Mouse (Mus musculus): Measurements from ENCODE around the gene Rps26.

Gene Rps26

DNA sequence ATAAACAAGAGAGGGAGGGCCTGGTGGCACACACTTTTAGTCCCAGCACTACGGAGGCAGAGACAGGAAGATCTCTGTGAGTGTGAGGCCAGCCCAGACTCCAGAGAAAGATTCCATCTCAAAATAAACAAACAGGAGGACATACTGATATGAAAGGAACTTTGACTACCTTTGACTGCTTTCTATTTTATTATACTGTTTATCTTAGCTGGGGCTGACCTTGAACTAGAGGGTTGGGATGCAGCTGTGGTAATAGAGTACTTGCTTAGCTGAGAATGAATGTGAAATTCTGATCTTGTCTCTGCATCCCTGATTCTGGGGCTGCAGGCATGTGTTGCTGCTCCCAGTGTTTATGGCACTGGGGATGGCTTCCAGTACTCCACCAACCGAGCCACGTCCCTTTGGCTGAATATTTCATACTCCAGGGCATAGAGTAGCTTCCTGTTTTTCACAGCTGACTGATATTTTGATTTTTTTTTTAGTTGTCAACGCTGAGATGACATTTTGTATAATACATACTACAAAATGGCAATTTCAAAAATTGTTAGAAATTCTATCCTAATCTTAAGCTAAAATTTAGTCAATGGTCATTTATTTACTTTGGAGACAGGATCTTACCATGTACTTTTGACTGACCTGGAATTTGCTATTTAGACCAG lies 23.9 kb downstream of the Rps26 start:
- 73% methylated on average over 4 of the region's 4 CpGs for WGBS

DNA sequence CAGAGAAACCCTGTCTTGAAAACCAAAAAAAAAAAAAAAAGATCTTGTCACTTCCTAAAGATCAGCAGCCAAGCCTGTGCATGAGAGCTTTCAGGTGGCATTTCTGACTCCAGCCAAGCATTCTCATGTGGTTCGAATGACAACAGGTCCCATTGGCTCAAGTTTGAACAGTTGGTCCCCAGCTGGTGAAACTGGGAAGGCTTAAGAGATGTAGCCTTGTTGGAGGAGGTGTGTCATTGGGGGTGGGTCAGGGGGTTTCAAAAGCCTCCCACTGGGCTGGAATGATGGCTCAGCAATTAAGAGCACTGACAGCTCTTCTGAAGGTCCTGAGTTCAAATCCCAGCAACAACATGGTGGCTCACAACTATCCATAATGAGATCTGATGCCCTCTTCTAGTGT lies 25.0 kb downstream of the Rps26 start:
- WGBS: 86% methylated on average over 1 of the region's 1 CpGs

DNA sequence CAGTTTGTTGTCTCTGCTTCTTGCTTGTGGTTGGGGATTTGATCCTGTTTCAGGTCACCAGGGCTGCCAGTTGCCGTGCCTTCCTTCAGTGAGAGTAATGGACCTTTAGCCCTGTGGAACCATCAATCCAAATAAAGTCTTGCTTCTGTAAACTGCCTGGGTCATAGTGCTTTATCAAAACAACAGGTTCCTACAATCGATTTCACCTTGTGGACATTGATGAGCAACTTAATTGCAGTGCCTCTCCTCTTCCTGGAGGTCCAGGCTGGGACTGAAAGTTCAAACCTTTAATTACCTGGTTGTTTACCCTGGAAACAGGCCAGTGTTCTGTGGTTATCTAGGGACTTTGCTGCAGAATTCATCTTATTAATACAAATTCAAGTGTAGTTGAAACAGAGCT lies 28.1 kb downstream of the Rps26 start:
- WGBS: 87% methylated on average over 2 of the region's 2 CpGs

DNA sequence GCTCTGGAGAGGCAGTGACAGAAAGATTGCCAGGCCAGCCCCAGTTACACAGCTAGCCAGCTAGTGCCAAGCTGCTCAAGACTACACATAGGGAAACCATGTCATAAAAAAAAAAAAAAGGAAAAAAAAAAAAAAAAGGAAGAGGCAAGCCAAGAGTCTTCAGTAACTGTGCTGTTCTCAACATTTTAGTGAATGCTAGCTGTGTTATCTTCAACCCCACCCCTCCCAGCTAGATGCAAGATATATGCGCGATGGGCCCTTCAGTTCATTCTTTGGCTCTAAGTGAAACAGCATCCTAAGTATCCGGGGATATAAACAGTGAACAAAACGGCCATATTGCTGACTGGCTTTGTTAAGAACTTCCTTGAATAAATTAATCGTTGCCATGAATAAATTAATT lies 33.8 kb downstream of the Rps26 start:
- WGBS: 56% methylated on average over 5 of the region's 5 CpGs

DNA sequence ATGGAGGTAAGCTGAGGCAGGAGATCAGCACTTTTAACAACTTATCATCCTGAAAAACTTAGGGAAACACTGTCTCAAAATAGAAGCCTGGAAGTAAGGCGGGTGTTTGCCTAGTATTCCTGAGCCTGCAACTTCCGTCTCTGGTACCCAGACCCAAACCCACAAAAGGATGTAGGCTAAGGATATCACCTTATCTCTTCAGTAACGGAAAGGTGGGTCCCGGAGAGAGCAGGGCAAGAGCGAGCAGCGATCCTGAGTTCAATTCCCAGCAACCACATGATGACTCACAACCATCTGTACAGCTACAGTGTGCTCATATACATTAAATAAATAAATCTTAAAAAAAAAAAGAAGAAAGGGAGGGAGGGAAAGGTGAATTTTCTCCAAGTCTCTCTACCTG lies 35.1 kb downstream of the Rps26 start:
- WGBS: 90% methylated on average over 6 of the region's 6 CpGs

DNA sequence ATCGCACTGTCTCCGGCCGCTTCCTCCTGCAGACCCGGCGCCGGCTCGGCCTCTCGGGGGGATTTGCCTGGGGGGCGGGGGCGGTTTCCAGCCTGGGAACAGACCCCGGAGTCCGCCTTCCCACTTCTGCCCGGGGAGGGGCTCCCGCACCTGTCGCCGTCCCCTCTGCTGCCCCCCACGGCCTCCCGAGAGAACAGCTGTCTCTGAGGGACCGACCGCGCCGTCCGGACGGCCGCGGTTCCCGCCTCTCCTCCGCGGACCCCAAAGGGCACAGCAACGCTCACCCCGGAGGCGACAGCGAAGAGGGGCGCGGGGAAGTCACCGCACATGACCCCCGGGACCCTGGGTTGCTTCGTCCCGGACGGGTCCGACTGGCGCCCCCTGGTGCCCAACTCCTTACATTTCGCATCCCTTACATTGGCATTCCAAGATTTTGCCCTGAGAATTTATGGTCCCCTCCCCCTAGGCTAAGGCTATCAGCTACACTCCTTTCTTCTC lies 36.3 kb downstream of the Rps26 start:
- under 1% methylated on average over 43 of the region's 43 CpGs for WGBS

DNA sequence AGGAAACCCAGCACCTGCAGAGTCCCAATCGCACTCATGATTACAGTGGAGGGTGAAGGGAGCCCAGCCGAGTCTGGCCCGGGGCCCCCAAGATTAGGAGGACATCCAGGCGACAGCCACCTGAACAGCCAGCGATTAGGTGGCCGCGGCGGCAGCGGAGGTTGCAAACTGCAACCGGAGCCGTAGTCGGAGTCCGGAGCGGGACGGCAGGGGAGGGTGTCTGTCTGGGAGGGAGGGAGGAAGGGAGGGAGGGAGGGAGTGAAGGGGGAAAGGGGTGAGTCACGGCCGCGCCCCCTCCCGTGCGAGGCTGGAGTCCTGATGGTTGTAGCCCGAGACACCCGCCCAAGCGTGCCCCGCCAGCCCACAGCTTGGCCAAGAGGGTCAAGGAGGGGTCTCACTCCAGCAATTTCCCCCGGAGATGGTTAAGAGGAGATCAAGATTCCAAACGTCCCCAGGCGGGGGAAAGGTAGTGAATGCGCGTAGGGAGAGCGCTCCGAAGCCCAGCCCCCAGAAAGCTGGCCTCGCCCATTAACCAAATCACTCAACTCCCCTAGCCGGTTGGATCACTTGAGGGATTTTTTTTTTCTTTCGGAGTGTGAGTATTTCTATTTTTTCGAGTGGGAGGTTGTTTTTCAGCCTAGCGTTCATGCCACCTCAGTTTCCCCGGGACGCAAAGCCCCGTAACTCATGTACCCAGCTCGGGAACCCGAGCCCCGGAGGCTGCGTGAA lies 36.9 kb downstream of the Rps26 start, which contains the start of gene Erbb3:
TSS of gene Erbb3 (minus strand) at position 189 of the 729 bp plus-strand sequence.
- under 1% methylated on average over 43 of the region's 43 CpGs for WGBS

DNA sequence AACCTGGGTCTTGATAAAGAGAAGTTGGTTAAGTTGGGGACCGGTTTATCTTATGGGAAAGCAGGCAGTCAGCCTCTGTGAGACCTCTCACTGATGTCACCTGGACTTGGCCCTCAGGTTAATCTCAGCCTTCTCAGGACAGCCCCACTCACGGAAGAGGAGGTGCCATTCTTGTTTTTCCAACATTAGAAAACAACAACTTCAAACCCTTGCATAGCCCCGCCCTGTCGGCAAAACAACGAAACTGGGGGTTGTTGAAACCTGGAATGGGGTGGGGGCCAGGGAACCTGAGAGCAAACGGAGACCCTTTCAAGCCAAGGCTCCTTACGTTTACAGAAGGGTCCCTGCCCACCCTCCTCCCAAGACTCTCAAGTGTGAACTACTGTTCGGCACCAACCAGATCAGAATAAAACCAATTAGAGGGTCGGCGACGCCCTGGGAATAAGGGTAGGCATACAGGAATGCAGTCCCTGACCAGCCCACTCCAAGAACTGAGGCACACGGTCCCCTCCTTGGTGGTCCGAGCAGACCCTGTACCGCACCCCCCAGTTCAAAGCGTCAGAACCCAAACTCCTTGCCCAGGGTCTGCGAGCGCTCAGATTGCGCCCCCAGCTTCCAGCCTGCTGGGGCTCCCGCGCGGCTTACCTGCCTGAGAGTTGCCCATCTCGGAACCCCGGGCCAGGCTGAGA lies 37.6 kb downstream of the Rps26 start:
- 9% methylated on average over 23 of the region's 23 CpGs for WGBS

DNA sequence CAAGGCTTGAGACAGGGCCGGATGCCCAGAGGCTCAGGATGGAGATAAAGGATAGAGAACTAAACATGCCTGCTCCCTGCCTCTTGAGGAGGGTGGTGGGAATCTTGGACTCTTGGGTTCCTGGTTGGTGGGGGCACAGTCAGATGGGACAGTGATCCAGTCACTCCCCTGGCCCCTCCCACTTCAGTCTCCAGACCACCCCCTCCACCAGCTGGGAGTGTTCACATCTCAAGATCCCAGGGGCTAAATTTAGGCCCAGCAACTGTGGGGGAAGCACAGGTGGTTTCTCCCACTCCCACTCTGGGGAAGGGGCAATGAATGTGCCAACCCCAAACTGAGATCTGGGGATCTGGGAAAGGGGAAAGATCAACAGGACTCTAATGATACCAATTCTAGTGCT lies 38.4 kb downstream of the Rps26 start:
- 48% methylated on average over 1 of the region's 1 CpGs for WGBS

DNA sequence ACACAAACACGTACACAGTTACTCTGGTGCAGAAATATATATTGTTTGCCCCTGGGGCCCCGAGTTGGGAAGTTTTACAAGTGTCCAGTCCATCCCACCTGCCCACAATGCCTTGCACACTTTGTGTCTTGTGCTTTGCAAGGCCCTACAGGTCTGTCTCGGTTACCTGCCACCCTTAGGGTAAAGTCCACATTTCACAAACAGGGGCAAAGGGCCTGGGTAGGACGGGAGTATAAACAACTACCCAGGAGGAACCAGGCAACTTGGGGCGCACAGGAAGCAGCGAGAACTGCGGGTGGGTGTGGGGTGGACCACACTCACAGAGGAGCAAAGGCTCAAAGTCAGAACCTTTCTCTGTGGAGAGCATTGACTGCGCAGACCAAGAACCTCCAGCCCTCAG lies 38.9 kb downstream of the Rps26 start:
- WGBS: 65% methylated on average over 8 of the region's 8 CpGs

DNA sequence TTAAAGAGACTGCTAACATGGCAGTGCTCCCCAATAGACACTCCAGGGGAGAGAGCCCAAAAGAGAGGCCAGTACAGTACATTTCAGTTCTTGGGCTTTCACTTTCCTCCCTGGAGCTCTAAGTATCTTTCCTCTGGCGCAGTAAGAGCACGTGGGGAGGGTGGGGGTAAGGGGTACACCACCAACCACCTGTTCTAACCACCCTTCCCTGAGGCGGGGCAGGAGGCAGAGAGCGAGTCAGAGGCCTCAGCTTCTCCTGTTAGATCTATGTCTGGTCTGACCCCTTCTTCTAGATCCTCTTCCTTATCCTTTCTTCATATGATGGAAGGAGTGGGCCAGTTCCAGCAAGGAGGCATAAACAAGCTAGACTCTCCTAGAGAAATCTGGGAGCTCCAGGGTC lies 39.4 kb downstream of the Rps26 start:
- 60% methylated on average over 4 of the region's 4 CpGs for WGBS

DNA sequence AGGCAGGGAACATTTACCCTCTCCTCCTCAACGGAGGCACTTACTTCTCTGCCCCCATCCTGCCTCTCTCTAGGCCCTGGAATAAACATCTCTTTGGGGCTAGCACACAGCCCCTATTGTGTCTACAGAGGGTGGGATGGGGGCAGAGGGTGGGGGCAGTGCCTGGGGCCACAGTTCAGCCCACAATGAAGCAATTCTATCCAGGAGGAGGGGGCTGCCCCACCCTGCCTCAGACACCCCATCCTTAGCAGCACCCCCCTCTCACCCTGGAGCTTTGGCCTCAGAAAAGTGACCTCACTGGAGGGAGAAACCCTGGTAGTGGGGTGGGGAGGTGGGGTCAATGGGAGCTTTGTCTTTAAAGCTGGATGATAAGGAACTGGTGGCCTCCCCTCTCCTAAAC lies 40.0 kb downstream of the Rps26 start:
- WGBS: 42% methylated on average over 1 of the region's 1 CpGs

DNA sequence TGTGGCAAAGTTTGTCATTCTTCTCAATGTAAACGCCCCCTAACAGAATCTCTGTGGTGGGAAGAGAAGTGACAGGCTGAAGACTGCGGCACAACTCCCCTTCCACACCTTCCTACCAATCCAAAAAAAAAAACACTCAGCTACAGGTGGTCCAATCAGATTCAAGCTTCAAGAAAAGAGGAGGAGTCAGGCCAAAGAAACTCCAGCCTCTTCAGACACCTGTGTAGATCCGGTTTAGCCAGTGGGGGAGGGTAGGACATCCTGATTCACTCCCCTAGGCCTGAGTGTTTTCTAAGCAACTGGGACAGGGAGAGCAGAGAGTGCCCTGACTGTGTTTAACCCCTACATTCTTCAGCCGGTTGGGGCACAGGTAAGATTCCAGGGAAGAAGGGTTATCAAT lies 42.2 kb downstream of the Rps26 start:
- 20% methylated on average over 4 of the region's 4 CpGs for WGBS

DNA sequence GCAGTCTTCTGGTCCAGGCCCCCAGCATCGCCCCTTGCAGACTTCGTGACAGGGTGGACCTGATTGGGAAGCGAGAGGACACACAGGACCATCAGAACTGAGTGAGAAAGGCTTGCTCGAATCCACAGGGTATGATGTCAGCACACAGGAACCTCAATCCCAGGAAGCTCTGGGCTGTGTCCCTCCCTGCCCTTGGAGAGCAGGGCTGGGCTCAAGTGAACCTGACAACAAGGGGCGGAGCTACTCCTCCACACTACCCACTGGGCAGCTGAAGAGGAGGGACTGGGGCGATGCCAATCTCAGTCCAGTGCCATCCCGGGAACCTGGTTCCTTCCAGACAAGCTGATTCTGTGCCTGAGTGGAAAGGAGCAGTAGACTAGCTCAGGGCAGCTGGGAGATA lies 42.9 kb downstream of the Rps26 start:
- WGBS: 38% methylated on average over 7 of the region's 7 CpGs

DNA sequence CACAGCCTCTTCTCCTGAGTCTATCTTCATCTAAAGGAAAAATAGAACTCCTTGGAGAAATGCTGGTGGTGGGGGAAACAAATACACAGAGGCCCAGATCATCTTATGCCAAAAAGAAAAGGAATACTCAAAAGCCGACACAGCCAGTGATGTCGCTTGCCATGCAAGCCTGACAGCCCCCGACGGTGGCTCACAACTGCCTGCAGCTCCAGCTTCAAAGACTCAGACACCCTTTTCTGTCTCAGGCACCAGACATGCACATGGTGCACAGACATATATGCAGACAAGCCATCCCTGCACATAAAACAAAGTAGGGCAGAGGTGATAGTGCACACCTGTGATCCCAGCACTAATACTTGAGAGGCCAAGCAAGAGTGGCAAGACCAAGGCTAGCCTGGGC lies 46.8 kb downstream of the Rps26 start:
- 81% methylated on average over 4 of the region's 4 CpGs for WGBS

DNA sequence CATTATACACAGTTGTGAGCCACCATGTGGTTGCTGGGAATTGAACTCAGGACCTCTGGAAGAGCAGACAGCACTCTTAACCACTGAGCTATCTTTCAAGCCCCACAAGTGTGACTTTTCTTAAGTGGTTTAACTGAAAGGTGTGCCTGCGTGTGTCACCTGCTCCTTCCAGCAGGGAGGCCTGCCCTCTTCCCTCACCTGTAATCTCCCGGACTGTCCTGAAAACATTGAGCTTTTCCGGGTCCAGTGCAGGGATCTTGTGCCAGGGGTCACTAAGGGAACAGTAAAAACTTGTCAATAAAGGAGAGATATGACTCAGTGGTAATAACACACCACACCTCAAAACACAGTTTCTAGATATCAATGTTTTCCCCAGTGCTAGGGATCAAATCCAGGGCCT lies 47.2 kb downstream of the Rps26 start:
- WGBS: 94% methylated on average over 3 of the region's 3 CpGs

DNA sequence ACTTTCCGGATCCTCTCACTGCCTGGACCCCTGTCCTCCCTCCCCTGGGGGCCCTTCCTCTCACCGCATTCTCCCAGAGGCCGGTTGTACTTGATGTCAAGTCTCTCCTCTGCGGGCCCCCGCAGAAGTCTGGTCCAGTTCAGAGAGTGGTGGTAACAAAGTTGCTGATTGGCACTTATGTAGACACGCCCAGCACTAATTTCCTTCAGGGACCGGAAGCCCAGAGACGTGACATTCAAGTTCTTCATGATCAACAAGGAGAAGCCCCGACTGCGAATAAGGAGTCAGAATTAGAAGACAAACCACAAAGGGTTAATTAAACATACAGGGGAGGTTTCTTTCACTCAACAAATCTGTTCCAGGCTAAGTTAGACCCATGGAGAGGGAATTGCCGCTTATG lies 48.2 kb downstream of the Rps26 start:
- WGBS: 77% methylated on average over 11 of the region's 11 CpGs

DNA sequence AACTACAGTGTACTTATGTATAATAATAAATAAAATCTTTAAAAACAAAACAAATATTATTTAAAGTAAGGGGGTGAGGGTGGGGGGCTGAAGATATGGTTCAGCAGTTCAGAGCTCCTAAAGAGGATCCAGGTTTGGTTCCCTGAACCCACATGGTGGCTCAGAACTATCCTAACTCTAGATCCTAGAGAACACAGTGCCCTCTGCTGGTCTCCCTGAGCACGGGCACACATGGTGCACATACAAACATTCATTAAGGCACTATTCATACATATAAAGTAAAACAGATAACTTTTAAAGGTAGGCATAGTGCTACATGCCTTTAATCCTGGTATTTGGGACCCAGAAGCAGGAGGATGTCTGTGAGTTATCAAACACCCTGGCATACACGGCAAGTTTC lies 51.5 kb downstream of the Rps26 start:
- WGBS: 95% methylated on average over 2 of the region's 2 CpGs

Data from cerebral cortex, adult 2 months (tissue).